Mouse (Mus musculus) hindbrain, embryonic 14.5 days (tissue): ENCODE results near the gene Tep1. TPM values are rescaled to one million over a fixed set of nuclear protein-coding genes. Genes with fewer than 3 reads are reported as not detected.
A peak's percentile ranks its signal among the peaks of the same experiment; 100 is the strongest.
"Not testable (repeated sequence)": the region's sequence is repeated elsewhere in the genome, so short reads cannot be mapped to it uniquely, and the experiment has no call there.

ENCODE experiments used
- ATAC-seq: fragments of 200-750 bp; cut with Nextera tagmentation; 2 replicates; pipeline ENCODE4 v1.8.0; 2017; ENCODE audit warnings: moderate number of reproducible peaks, mild to moderate bottlenecking, moderate TSS enrichment, moderate library complexity; ENCODE audit not compliant: low FRiP score
- DNase-seq: peaks from one replicate; pipeline ENCODE4 v3.0.0-alpha.2; 2015; ENCODE audit warnings: low spot score
- H3K27ac ChIP-seq: fragments of 300-500 bp; sonication (generic); 2 replicates; pipeline ENCODE4 v1.5.1; 2014; ENCODE audit warnings: mild to moderate bottlenecking, moderate library complexity
- H3K27me3 ChIP-seq: fragments of 300-500 bp; sonication (generic); 2 replicates; pipeline ENCODE4 v1.6.1; 2014; ENCODE audit warnings: mild to moderate bottlenecking, low read length, mixed read lengths; ENCODE audit not compliant: control insufficient read depth, insufficient read depth
- H3K36me3 ChIP-seq: fragments of 300-500 bp; sonication (generic); replicated peaks from 2 replicates; pipeline ENCODE4 v1.6.1; 2014; ENCODE audit not compliant: control insufficient read depth, insufficient read depth
- H3K4me1 ChIP-seq: fragments of 300-500 bp; sonication (generic); replicated peaks from 2 replicates; pipeline ENCODE4 v1.6.1; 2014; ENCODE audit warnings: antibody characterized with exemption, low read length, mixed read lengths; ENCODE audit not compliant: control insufficient read depth, insufficient read depth
- H3K4me2 ChIP-seq: fragments of 300-500 bp; sonication (generic); replicated peaks from 2 replicates; pipeline ENCODE4 v1.6.1; 2014; ENCODE audit warnings: mild to moderate bottlenecking, moderate library complexity
- H3K4me3 ChIP-seq: fragments of 300-500 bp; sonication (generic); replicated peaks from 2 replicates; pipeline ENCODE4 v1.5.1; 2014; ENCODE audit warnings: mild to moderate bottlenecking, low read length
- H3K9ac ChIP-seq: fragments of 300-500 bp; sonication (generic); 2 replicates; pipeline ENCODE4 v1.6.1; 2014
- H3K9me3 ChIP-seq: fragments of 300-500 bp; sonication (generic); 2 replicates; pipeline ENCODE4 v1.6.1; 2016; ENCODE audit warnings: low read length; ENCODE audit not compliant: control insufficient read depth
- WGBS: fragments of 180-500 bp; shearing (Covaris S2); extraction: QIAGEN DNeasy Blood & Tissue Kit; methylation state at CpG from one replicate; pipeline ENCODE4 v1.1.7; 2014; 5-methylcytosine and 5-hydroxymethylcytosine counted together
- polyA plus RNA-seq: library from polyadenylated mRNA; unstranded; fragments of >200 nt; fragmentation: Nextera tagmentation; extraction: Ambion mirVana; gene quantifications from 2 replicates; pipeline ENCODE4 v1.2.1, GENCODE M21; 2014

The Tep1 gene
- polyA plus RNA-seq, 1 experiment from 2014 or later: 3.3 TPM

DNA sequence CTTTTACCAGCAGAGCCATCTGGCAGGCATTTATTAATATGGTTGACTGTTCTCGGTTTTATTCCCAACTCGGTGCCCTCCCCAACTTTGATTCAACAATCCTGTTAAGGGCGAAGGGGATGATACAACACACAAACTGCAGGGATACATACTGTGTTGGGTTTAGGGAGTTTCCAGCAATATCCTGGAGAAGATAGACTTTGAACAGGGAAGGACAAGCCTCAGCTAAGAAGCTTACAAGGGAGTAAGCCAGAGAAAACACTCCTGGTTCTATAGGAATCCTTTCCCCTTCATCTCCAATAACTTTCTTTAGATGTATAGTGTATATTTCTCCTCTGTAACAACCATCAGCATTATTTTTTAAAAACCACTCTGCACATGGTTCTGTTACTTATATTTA is 4.8 kb upstream of the Tep1 start:
- 87% methylated on average over 3 of the region's 3 CpGs for WGBS
- Histone ChIP-seq H3K36me3 (no peaks in the 10 kb centered on the region), H3K27me3 (no peaks in the 10 kb centered on the region), H3K9me3 (no peaks in the 10 kb centered on the region), H3K27ac (no peak overlapping the region), H3K4me3 (no peak overlapping the region), H3K4me1 (0 out of 2 replicates have a peak, but pooled peaks cover 5% of the 10 kb centered on the region), H3K9ac (no peak overlapping the region), H3K4me2 (no peak overlapping the region)
- DNase-seq (no peak), ATAC-seq (no peak)

DNA sequence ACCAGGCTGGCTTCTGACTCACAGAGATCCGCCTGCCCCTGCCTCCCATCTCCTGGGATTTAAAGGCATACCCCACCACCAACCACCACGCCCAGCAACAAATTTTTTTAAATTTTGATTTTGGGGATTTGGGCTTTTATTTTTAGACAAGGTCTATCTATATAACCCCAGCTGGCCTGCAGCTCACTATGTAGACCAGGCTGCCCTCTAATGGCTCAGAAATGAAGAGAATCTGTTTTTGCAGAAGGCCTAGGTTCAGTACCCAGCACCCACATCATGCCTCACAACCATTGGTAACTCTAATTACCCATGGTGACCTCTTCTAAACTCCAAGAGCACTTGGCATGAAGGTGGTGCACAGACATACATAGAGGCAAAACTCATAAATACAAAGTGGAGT is 924 bp upstream of the Tep1 start:
- Histone ChIP-seq H3K9me3 (no peaks in the 10 kb centered on the region), H3K27me3 (no peaks in the 10 kb centered on the region), H3K4me1 (0 out of 2 replicates have a peak, but pooled peaks cover 5% of the 10 kb centered on the region), H3K9ac (no peak overlapping the region), H3K36me3 (no peaks in the 10 kb centered on the region), H3K4me2 (peak overlapping the region; percentile 63), H3K4me3 (no peak overlapping the region), H3K27ac (no peak overlapping the region)
- DNase-seq: no peak
- WGBS: 93% methylated on average over 2 of the region's 2 CpGs
- no peak for ATAC-seq

DNA sequence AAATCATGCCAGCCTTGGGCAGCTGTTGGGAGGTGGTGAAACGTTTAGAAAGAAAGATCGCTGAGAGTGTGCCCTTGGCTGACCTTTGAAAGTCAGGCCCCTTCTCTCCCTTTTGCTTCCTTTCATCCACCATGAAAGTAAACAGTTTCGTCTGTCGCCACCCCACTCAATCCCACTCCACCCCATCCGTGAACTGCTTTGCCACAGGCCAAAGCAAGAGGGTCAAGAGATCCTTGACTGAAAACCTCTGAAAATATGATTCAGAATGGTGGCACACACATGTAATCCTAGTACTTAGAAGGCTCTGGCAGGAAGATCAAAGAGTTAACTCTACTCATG is 414 bp upstream of the Tep1 start:
- 0 out of 2 replicates have a peak, but pooled peaks cover 5% of the 10 kb centered on the region for H3K4me1 ChIP-seq
- no peak for DNase-seq
- H3K4me3 ChIP-seq: peak overlapping the region; percentile 44
- no peaks in the 10 kb centered on the region for H3K9me3 ChIP-seq
- WGBS: 23% methylated on average over 5 of the region's 5 CpGs
- H3K27me3 ChIP-seq: no peaks in the 10 kb centered on the region
- peak overlapping the region; percentile 63 for H3K4me2 ChIP-seq
- H3K9ac ChIP-seq: peak overlapping the region; percentile 60
- H3K27ac ChIP-seq: 0 out of 2 replicates have a peak overlapping the region, but pooled peaks have one; percentile 15
- H3K36me3 ChIP-seq: no peaks in the 10 kb centered on the region
- ATAC-seq: no peak

- 0 out of 2 replicates have a peak, but pooled peaks cover 5% of the 10 kb centered on the region for H3K4me1 ChIP-seq
- H3K4me3 ChIP-seq: no peak overlapping the region
- WGBS: 85% methylated on average over 5 of the region's 5 CpGs
- H3K27me3 ChIP-seq: no peaks in the 10 kb centered on the region
- H3K27ac ChIP-seq: no peak overlapping the region
- ATAC-seq: no peak
- no peaks in the 10 kb centered on the region for H3K9me3 ChIP-seq
- H3K9ac ChIP-seq: no peak overlapping the region
- no peak for DNase-seq
- H3K36me3 ChIP-seq: no peaks in the 10 kb centered on the region
- H3K4me2 ChIP-seq: no peak overlapping the region
Observed at GRCm38 (mm10) chr14:50868656-50869055, 1.7 kb downstream of the Tep1 start.

- H3K27ac ChIP-seq: no peak overlapping the region
- no peaks in the 10 kb centered on the region for H3K27me3 ChIP-seq
- H3K9ac ChIP-seq: no peak overlapping the region
- H3K4me2 ChIP-seq: no peak overlapping the region
- H3K4me3 ChIP-seq: no peak overlapping the region
- ATAC-seq (no peak), DNase-seq (no peak)
- H3K9me3 ChIP-seq: no peaks in the 10 kb centered on the region
- no peaks in the 10 kb centered on the region for H3K36me3 ChIP-seq
- WGBS: 81% methylated on average over 4 of the region's 4 CpGs
- 0 out of 2 replicates have a peak, but pooled peaks cover 5% of the 10 kb centered on the region for H3K4me1 ChIP-seq
Observed at GRCm38 (mm10) chr14:50868211-50868610, 2.1 kb downstream of the Tep1 start.

DNA sequence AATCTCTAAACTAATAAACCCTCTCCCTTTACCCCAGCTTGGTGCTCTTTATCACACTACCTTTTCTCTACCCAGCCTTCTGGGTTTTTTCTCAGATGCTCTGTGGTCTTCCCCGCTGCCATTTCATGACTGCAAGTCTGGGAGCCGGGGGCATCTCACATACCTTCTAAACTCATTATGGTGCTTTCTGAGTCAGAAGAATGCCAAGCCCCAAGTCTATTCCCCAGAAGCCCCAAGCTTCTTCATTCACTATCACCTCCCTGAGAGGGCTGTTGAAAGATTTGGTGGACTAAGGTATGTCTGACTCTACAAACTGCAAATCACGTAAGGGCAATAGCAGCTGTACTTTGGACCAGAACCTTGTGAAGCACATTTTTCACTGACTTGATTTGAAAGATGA is 3.4 kb downstream of the Tep1 start:
- DNase-seq (no peak), ATAC-seq (no peak)
- H3K4me3 ChIP-seq: no peak overlapping the region
- no peaks in the 10 kb centered on the region for H3K27me3 ChIP-seq
- 96% methylated on average over 3 of the region's 3 CpGs for WGBS
- H3K4me2 ChIP-seq: no peak overlapping the region
- no peaks in the 10 kb centered on the region for H3K9me3 ChIP-seq
- H3K9ac ChIP-seq: no peak overlapping the region
- H3K36me3 ChIP-seq: no peaks in the 10 kb centered on the region
- H3K27ac ChIP-seq: no peak overlapping the region
- H3K4me1 ChIP-seq: 0 out of 2 replicates have a peak, but pooled peaks cover 5% of the 10 kb centered on the region

DNA sequence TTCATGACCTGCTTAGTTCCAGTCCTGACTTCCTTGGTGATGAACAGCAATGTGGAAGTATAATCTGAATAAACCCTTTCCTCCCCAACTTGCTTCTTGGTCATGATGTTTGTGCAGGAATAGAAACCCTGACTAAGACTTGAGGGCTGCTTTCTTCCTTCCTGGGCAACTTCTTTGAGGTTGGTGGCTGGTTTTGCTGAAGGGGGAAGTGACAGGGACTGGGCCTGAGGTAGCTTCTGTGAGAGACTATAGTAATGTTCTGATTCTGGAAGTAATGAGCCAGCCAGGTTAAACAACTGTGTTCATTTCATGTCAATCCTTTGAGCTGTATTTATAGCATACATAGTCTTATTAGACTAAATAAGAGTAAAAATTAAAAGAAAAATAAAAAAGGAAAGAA is 5.4 kb downstream of the Tep1 start:
- H3K4me2 ChIP-seq, H3K27me3 ChIP-seq, H3K9ac ChIP-seq, H3K4me1 ChIP-seq, ATAC-seq, H3K9me3 ChIP-seq, H3K27ac ChIP-seq, DNase-seq, H3K36me3 ChIP-seq, H3K4me3 ChIP-seq: not testable (repeated sequence)

DNA sequence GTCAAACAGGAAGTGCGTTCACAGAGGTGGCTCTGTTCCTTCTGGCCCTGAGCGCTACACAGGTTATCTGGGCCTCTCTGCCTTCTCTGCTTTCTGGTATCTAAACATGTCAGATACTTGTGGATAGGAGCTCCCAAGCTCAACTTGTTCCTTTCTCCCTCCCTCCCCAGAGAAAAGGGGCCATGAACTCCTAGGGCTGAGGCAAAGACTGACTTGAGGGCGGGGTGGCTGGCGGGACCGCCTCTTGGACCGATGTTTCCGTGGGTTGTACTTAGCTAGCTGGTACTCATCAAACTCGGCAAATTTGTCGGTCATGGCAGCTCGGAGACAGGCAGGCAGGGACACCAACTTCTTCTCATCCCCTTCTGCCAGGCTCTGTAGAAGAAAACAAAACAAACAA is 7.7 kb downstream of the Tep1 start:
- 94% methylated on average over 10 of the region's 10 CpGs for WGBS

DNA sequence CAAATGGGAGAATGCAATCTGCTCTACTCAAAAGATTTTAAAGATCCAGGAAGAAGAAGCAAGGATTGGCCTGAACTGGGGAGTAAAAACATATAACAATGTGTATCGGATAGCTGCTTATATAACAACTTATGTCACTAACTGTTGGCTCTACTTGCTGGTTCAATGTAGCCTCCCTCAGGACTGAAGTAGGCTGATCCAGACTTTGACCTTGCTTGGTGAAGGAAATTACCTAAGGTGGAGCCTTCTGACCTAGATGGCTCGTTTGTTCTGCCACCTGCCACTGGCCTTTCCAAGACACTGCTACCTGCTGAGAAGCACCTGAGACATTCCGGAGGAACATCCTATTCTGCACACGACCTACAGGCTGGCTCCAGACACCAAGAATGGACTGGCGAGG is 14.6 kb downstream of the Tep1 start:
- H3K9ac ChIP-seq: no peak overlapping the region
- H3K4me1 ChIP-seq: no peaks in the 10 kb centered on the region
- no peak for ATAC-seq
- H3K27ac ChIP-seq: no peak overlapping the region
- DNase-seq: no peak
- H3K27me3 ChIP-seq: no peaks in the 10 kb centered on the region
- H3K36me3 ChIP-seq: no peaks in the 10 kb centered on the region
- WGBS: 93% methylated on average over 5 of the region's 5 CpGs
- no peak overlapping the region for H3K4me3 ChIP-seq
- H3K9me3 ChIP-seq: no peaks in the 10 kb centered on the region
- H3K4me2 ChIP-seq: no peak overlapping the region

More for the DNA sequence above, 7.7 kb downstream of the Tep1 start:
- no peaks in the 10 kb centered on the region for H3K36me3 ChIP-seq
- H3K27me3 ChIP-seq: no peaks in the 10 kb centered on the region
- no peak overlapping the region for H3K4me3 ChIP-seq
- H3K4me1 ChIP-seq: no peaks in the 10 kb centered on the region
- no peak for ATAC-seq
- H3K9ac ChIP-seq: no peak overlapping the region
- no peak for DNase-seq
- H3K27ac ChIP-seq: no peak overlapping the region
- H3K9me3 ChIP-seq: no peaks in the 10 kb centered on the region
- H3K4me2 ChIP-seq: no peak overlapping the region

DNA sequence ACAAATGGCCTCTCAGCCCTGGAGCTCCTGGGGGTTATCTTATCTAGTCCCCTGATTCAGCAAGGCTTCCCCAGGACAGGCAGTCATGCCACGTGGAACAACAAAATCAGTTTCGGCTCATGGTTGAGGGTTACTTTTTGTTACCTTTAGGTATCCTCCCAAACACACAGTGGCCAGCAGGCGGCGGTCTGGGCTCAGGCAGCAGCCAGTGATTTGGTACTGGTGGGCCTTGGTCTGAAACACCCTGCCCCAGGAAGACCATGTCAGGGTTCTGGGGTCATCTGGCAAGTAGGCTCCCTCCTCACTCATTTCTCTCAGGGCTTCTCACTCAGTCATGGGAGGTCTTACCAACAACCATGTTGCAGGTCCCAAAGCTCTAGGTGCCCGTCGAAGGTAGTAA is 33.1 kb downstream of the Tep1 start:
- Histone ChIP-seq H3K4me1 (no peaks in the 10 kb centered on the region), H3K4me2 (no peak overlapping the region), H3K27ac (no peak overlapping the region), H3K9me3 (no peaks in the 10 kb centered on the region), H3K27me3 (no peaks in the 10 kb centered on the region), H3K9ac (no peak overlapping the region), H3K36me3 (0 out of 2 replicates have a peak, but pooled peaks cover 8% of the 10 kb centered on the region), H3K4me3 (no peak overlapping the region)
- ATAC-seq: no peak
- no peak for DNase-seq
- 73% methylated on average over 6 of the region's 6 CpGs for WGBS
